Mouse (Mus musculus): ENCODE measurements at regions not wholly inside any gene's neighbourhood (a gene's known extent, or its start where the extent isn't known, plus 50 kb on each side); places are given as distances from the start of the nearest gene placed in this dataset.

- peak in 1 of 2 experiments; percentile 23 for DNase-seq (ENCODE audit: low spot score in 2 of 2)
These were observed 320.7 kb downstream of the Epha7 start for GRCm38 (mm10) chr4:29133404-29134307.

- no peak for DNase-seq (ENCODE audit: low spot score in 2 of 2)
These were observed 322.9 kb downstream of the Epha7 start for GRCm38 (mm10) chr4:29135685-29136385.

GRCm38 (mm10) chr4:29138771-29139301 lies 325.9 kb downstream of the Epha7 start:
- DNase-seq (ENCODE audit: low spot score in 2 of 2), result no peak

- DNase-seq (ENCODE audit: low spot score in 2 of 2), result no peak
These were observed 330.5 kb downstream of the Epha7 start for GRCm38 (mm10) chr4:29143415-29143814.

GRCm38 (mm10) chr4:29145242-29145641 lies 332.3 kb downstream of the Epha7 start:
- DNase-seq (ENCODE audit: low spot score in 2 of 2), result no peak

GRCm38 (mm10) chr4:29152134-29152867 lies 339.4 kb downstream of the Epha7 start:
- no peak for DNase-seq (ENCODE audit: low spot score in 2 of 2)

- DNase-seq (ENCODE audit: low spot score in 2 of 2), result no peak
These were observed 369.6 kb downstream of the Epha7 start for GRCm38 (mm10) chr4:29182494-29182893.

GRCm38 (mm10) chr4:29183411-29183810 lies 370.5 kb downstream of the Epha7 start:
- no peak for DNase-seq (ENCODE audit: low spot score in 2 of 2)

- DNase-seq (ENCODE audit: low spot score in 2 of 2), result no peak
These were observed 370.9 kb downstream of the Epha7 start for GRCm38 (mm10) chr4:29183818-29184217.

GRCm38 (mm10) chr4:29200976-29201375 lies 388.0 kb downstream of the Epha7 start:
- no peak for DNase-seq (ENCODE audit: low spot score in 2 of 2)

Measured in right cerebral cortex, postnatal 10 days (tissue).